Mouse (Mus musculus) neural tube, embryonic 11.5 days (tissue): ENCODE data around the gene Zic5. TPM values are rescaled to one million over a fixed set of nuclear protein-coding genes. Genes with fewer than 3 reads are reported as not detected.
"Not testable (repeated sequence)": the region's sequence is repeated elsewhere in the genome, so short reads cannot be mapped to it uniquely, and the experiment has no call there.

Experiments used
- ATAC-seq: fragments of 200-750 bp; cut with Nextera tagmentation; 2 replicates; pipeline ENCODE4 v1.8.0; 2017; ENCODE audit warnings: moderate number of reproducible peaks, mild to moderate bottlenecking, moderate TSS enrichment, moderate library complexity; ENCODE audit not compliant: insufficient read depth, low FRiP score, low TSS enrichment
- DNase-seq: peaks from one replicate; pipeline ENCODE4 v3.0.0-alpha.2; 2015; ENCODE audit warnings: low spot score
- H3K27ac ChIP-seq: fragments of 300-500 bp; sonication (generic); 2 replicates; pipeline ENCODE4 v1.5.1; 2014; ENCODE audit warnings: low read depth, mild to moderate bottlenecking, low read length
- H3K27me3 ChIP-seq: fragments of 300-500 bp; sonication (generic); 2 replicates; pipeline ENCODE4 v1.6.1; 2014; ENCODE audit warnings: mild to moderate bottlenecking, low read length, mixed read lengths; ENCODE audit not compliant: control insufficient read depth, insufficient read depth
- H3K36me3 ChIP-seq: fragments of 300-500 bp; sonication (generic); 2 replicates; pipeline ENCODE4 v1.6.1; 2014; ENCODE audit warnings: mild to moderate bottlenecking, low read length, moderate library complexity, mixed read lengths; ENCODE audit not compliant: control insufficient read depth, insufficient read depth
- H3K4me1 ChIP-seq: fragments of 300-500 bp; sonication (generic); 2 replicates; pipeline ENCODE4 v1.6.1; 2014; ENCODE audit warnings: low read length, mixed read lengths; ENCODE audit not compliant: control insufficient read depth, insufficient read depth
- H3K4me2 ChIP-seq: fragments of 300-500 bp; sonication (generic); 2 replicates; pipeline ENCODE4 v1.6.1; 2014; ENCODE audit warnings: low read depth, mild to moderate bottlenecking, moderate library complexity
- H3K4me3 ChIP-seq: fragments of 300-500 bp; sonication (generic); 2 replicates; pipeline ENCODE4 v1.5.1; 2014; ENCODE audit warnings: low read depth, low read length
- H3K9ac ChIP-seq: fragments of 300-500 bp; sonication (generic); 2 replicates; pipeline ENCODE4 v1.6.1; 2014; ENCODE audit warnings: mild to moderate bottlenecking, low read length
- H3K9me3 ChIP-seq: fragments of 300-500 bp; sonication (generic); 2 replicates; pipeline ENCODE4 v1.6.1; 2016; ENCODE audit warnings: low read length; ENCODE audit not compliant: control insufficient read depth
- whole genome bisulfite sequencing: fragments of 180-500 bp; shearing (Covaris S2); extraction: QIAGEN DNeasy Blood & Tissue Kit; methylation state at CpG from one replicate; pipeline ENCODE4 v1.1.7; 2014; 5-methylcytosine and 5-hydroxymethylcytosine counted together
- polyA plus RNA-seq: library from polyadenylated mRNA; unstranded; fragments of >200 nt; fragmentation: Nextera tagmentation; extraction: Ambion mirVana; gene quantifications from 2 replicates; pipeline ENCODE4 v1.2.1, GENCODE M21; 2014

Gene Zic5
- polyA plus RNA-seq, 1 experiment from 2014 or later = 10.3 TPM

DNA sequence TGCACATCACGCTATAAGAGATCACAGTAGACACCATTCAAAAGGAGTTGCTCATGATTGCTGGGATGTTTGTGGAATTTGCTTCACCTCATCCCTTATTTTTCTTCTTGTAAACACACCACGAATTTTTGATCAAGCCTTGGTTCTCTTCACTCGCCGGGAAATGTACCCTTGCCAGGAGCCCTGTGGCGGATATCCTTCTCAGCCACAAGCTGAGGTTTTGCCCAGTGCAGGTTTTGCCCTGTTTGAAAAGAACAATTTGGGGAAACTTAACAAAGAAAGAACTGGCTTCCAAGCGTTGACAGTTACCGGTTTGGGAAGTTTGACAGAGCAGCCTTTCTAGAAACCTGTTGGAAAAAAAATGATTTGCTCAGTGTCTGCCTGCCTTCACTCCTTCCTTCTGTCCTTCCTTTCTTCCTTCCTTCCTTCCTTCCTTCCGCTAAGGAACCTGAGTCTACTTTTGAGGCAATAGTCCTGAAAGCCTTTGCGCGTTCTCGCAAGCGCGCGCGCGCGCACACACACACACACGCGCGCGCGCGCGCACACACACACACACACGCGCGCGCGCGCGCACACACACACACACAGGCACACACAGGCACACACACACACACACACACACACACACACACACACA is 6.1 kb upstream of the Zic5 start:
- DNase-seq (peak; percentile 30), ATAC-seq (no peak)
- Histone ChIP-seq H3K27ac (no peak overlapping the region), H3K9ac (no peak overlapping the region), H3K4me2 (peak overlapping the region; percentile 72; the same call in 1 of the 2 replicates), H3K36me3 (no peaks in the 10 kb centered on the region), H3K4me1 (peaks cover 16% of the 10 kb centered on the region; the same call in 1 of the 2 replicates), H3K9me3 (no peaks in the 10 kb centered on the region), H3K4me3 (no peak overlapping the region; the same call in none of the 2 replicates), H3K27me3 (peaks cover 63% of the 10 kb centered on the region)
- WGBS = 12% methylated on average over 31 of the region's 31 CpGs

DNA sequence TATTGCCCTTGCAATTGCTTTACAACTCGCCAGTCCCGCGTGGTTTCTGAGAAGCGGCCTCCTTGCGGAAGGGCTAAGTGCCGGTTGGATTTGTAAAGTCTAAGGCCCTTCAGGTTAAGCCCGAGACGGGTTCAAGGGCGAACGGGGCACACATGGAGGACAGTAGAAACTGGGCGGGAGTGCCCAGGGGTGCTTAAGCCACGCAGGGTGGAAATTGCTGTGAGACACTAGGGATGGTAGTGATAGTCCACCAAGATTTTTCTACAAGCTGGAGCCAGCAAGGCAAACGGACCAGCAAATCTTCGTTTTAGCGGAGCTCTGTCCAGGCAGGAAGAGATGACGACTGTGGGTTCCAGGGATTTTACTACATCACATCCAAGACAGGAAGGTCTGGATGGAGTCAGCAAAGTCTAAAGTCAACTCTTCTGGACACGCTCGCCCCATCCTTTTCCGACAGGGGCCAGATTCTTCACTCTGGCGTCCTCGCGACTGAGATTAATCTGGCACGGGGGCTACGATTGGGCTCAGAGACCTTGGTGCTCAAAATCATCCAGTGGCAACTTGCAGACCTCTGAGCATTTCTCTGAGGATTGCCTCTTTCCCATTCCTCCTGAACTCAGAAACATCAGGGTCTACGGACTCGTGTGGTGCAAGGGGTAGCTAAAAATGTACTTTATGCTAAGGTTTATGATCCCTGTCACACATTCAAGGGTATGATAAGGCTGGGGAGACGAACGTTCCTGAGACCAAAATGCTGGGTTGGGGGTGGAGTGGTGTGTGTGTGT is 3.7 kb upstream of the Zic5 start:
- Histone ChIP-seq H3K4me2 (peak overlapping the region; percentile 33), H3K4me3 (peak overlapping the region; percentile 15), H3K4me1 (peaks cover 15% of the 10 kb centered on the region), H3K27ac (no peak overlapping the region), H3K9ac (peak overlapping the region; percentile 36; the same call in 1 of the 2 replicates), H3K36me3 (no peaks in the 10 kb centered on the region), H3K9me3 (no peaks in the 10 kb centered on the region), H3K27me3 (peaks cover 69% of the 10 kb centered on the region)
- DNase-seq = peak; percentile 60
- WGBS = 2% methylated on average over 28 of the region's 28 CpGs
- ATAC-seq = no peak

DNA sequence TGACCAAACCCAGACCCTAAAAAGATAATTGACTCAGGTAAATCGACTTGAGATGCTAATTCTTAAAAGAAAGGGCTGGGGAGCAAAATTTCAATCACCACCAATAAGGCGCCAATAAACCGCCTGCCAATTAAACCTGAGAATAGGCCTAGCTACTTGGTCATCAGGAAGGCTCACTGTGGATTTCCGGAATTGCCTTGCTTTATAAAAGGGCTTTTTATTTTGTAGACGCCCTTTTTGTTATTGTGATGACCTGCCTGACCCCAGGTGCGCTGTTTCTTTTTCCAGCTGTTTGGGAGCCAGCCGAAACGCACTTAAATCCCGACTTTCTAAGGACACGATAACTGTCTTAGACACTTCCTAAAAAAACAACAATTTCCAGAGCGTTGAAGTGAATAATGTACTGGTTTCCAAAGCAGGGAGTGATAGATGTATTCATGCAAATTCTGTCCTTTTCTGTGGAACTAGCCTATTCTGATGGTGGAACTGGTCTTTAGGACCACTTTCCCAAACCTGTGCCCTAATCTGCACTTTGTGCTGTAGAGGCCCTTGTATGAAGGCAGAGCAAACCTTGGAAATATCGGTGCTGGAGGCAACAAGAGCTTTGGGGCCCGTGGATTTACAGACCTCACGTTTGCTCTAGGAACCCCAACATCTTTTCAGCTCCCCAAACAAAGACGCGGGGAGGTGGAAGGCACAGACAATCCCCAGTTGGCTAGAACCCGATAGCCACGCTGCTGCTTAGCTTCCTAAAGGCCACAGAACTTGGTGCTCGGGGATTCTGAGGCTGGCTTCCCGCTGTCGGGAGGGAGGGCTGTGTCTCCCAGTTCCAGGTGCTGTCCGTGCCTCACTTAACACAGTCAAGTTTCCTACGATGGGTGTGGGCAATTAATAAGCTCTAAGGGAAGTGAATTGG is 2.7 kb upstream of the Zic5 start:
- no peak overlapping the region for H3K27ac ChIP-seq
- 8% methylated on average over 23 of the region's 23 CpGs for WGBS
- no peak for ATAC-seq
- no peaks in the 10 kb centered on the region for H3K36me3 ChIP-seq
- peak overlapping the region; percentile 15; the same call in 1 of the 2 replicates for H3K4me3 ChIP-seq
- H3K4me1 ChIP-seq = peaks cover 11% of the 10 kb centered on the region
- H3K9ac ChIP-seq = no peak overlapping the region
- peak; percentile 64 for DNase-seq
- peak overlapping the region; percentile 33 for H3K4me2 ChIP-seq
- peaks cover 66% of the 10 kb centered on the region for H3K27me3 ChIP-seq
- H3K9me3 ChIP-seq = no peaks in the 10 kb centered on the region

DNA sequence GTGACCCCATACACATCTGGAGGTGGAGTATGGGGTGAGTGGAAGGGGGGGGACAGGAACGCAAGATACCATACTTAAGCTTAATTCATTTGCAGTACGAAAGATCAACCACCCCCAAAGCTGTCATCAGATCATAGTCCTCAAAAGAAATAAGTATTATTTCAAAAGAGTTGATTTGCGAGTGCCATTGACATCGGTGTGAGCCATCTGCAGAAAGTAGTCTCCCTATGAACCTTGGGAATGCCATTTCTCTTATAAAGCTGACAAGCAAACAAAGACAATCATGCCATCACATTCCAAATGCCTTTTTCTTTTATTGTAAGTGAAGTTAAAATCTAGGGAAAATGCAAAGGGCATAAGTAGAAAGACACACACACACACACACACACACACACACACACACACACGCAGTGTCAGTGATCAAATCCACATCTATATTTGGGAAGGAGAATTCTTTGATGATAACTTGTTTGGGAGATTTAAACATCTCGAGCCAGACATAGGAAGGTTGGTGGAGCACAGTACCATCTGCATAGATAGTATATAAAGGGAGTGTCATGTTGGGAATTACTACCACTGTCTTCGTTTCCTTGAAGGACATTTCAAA is 1.4 kb upstream of the Zic5 start:
- 30% methylated on average over 7 of the region's 7 CpGs for WGBS
- peak; percentile 21 for DNase-seq
- no peak for ATAC-seq

DNA sequence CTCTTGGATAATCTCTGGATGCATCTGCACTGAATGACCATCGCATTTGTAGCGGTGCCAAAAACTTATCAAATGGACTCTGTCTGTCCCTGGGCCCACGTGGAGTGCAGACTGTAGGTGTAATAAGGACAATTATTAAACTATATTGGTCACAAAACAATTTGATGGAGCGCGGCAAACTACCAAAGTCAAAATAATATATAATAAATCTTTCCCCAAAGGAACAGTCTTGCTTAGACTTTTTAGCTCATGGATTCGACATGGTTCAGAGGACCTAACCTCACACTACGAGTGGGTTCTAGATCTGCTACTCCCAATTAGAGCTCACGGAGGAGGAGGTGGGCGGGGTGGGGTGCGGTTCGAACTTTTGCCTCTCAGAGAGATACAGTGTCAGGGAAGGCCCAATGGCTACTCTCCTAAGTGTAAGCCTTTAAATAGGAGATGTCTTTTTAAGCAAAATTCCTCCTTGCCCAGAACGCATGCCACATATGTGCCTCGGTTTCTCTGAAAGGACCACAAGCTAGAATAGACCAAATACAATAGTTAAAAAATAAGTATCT is 534 bp upstream of the Zic5 start:
- Histone ChIP-seq H3K27me3 (peaks cover 71% of the 10 kb centered on the region), H3K9me3 (no peaks in the 10 kb centered on the region), H3K27ac (no peak overlapping the region), H3K4me2 (peak overlapping the region; percentile 79), H3K4me3 (peak overlapping the region; percentile 53), H3K9ac (no peak overlapping the region), H3K4me1 (peaks cover 20% of the 10 kb centered on the region), H3K36me3 (no peaks in the 10 kb centered on the region)
- WGBS = 20% methylated on average over 13 of the region's 13 CpGs
- DNase-seq (peak; percentile 15), ATAC-seq (no peak)

More for the DNA sequence above, 1.4 kb upstream of the Zic5 start:
- no peak overlapping the region for H3K27ac ChIP-seq
- no peak overlapping the region for H3K4me3 ChIP-seq
- H3K4me1 ChIP-seq = peaks cover 20% of the 10 kb centered on the region
- H3K36me3 ChIP-seq = no peaks in the 10 kb centered on the region
- no peak overlapping the region for H3K9ac ChIP-seq
- H3K4me2 ChIP-seq = no peak overlapping the region
- peaks cover 76% of the 10 kb centered on the region for H3K27me3 ChIP-seq
- no peaks in the 10 kb centered on the region for H3K9me3 ChIP-seq

DNA sequence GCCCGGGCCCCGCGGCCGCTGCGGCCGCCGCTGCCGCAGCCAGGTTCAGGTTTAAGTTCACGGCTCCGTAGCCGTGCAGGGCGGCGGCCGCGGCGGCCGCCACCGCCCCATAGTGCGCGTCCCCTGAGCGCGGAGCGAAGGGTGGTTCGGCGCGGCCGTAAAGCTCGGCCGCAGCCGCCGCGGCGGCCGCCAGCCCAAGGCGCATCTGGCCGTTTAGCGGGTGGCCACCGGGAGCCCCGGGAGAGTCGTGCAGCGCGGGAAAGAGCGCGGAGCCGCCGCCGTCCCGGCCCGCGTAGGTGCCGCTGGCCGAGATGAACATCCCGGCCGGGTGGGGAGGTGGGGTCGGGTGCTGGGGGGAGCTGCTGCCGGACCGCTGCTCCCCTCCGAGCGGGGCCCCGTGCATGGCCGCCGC is 1.1 kb downstream of the Zic5 start:
- ATAC-seq (peak; percentile 11; the same call in 1 of the 2 replicates), DNase-seq (no peak)
- Histone ChIP-seq H3K9me3 (no peaks in the 10 kb centered on the region), H3K4me2 (peak overlapping the region; percentile 79), H3K27ac (peak overlapping the region; percentile 86), H3K4me1 (peaks cover 19% of the 10 kb centered on the region), H3K27me3 (peaks cover 62% of the 10 kb centered on the region), H3K4me3 (peak overlapping the region; percentile 53), H3K9ac (peak overlapping the region; percentile 67), H3K36me3 (no peaks in the 10 kb centered on the region)
- under 1% methylated on average over 21 of the region's 62 CpGs for WGBS

DNA sequence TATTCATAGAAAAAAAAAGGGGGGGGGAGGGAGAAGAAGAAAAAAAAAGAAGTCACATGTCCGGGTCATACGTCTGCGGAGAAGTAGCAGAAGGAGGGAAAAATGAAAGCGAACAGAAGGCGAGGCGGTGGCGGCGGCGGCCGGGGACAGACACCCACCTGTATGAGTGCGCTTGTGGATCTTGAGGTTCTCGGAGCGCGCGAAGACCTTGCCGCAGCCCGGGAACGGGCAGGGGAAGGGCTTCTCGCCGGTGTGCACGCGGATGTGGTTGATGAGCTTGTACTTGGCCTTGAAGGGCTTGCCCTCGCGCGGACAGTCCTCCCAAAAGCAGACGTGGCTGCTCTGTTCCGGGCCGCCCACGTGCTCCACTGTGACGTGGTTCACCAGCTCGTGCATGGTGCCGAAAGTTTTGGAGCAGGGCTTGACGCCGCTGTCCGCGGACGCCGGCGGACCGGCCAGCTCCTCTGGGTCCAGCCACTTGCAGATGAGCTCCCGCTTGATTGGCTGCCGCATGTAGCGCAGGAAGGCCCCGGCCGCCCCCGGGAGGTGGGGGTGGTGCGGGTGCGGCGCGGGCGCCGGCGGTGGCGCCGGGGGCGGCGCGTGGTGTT is 1.6 kb downstream of the Zic5 start:
- Histone ChIP-seq H3K9ac (peak overlapping the region; percentile 67), H3K27ac (peak overlapping the region; percentile 86)
- 0% methylated on average over 48 of the region's 58 CpGs for WGBS

More for the DNA sequence above, 1.6 kb downstream of the Zic5 start:
- Histone ChIP-seq H3K4me1 (peaks cover 18% of the 10 kb centered on the region), H3K27me3 (peaks cover 58% of the 10 kb centered on the region), H3K4me2 (peak overlapping the region; percentile 79), H3K4me3 (peak overlapping the region; percentile 53)
- peak; percentile 68 for DNase-seq
- not testable (repeated sequence) for H3K9me3 ChIP-seq, H3K36me3 ChIP-seq
- ATAC-seq = peak; percentile 21
